Mouse (Mus musculus) ES-Bruce4 (cell line): ENCODE results near the gene Fam196b.

Experiments used
- CTCF ChIP-seq: IDR thresholded peaks from one replicate; pipeline ENCODE4 v1.8.1; 2011; ENCODE audit warnings: low read depth, low read length
- EP300 ChIP-seq: IDR thresholded peaks from 2 replicates; pipeline ENCODE4 v1.6.1; 2011; ENCODE audit warnings: low read depth, low read length; ENCODE audit not compliant: insufficient read depth
- POLR2A ChIP-seq: IDR thresholded peaks from one replicate; pipeline ENCODE4 v1.8.1; 2011; ENCODE audit warnings: low read length; ENCODE audit not compliant: insufficient read depth

DNA sequence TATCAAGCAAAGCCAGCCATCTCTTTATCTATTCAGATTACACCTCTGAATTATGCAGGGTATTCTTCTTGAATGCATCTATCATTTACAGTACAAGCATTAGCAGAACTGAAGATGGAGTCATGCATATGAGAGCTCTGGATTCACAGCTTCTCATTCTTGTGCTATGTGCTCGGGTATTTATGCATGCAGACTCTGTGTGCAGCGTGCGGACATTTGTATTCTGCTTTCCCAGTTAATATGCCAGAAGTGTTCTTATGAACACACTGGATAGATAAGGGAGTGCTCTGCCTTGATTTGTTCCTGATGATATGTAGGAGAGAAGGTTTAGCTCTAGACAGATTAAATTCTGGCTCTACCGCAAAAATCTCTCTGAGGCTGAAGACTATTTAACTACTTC, 135.3 kb downstream of the Fam196b start:
- TF ChIP-seq CTCF (no peak), POLR2A (no peak), EP300 (no peak)
